Mouse (Mus musculus): Measurements from ENCODE around the gene Fgfr2.

- no peak for TF ChIP-seq EP300 (IDR thresholded peaks at IDR 0.05)
- no peak for TF ChIP-seq CTCF (IDR thresholded peaks at IDR 0.05)
Observed at GRCm38 (mm10) chr7:130455587-130456246, 2667.4 kb downstream of the Fgfr2 start.
